Mouse (Mus musculus) forebrain, embryonic 14.5 days (tissue): ENCODE data around the gene Pde1a. TPM values are rescaled to one million over a fixed set of nuclear protein-coding genes. Genes with fewer than 3 reads are reported as not detected.

Source experiments
- ATAC-seq: fragments of 200-750 bp; cut with Nextera tagmentation; 2 replicates; pipeline ENCODE4 v1.8.0; 2017; ENCODE audit warnings: mild to moderate bottlenecking, moderate library complexity
- DNase-seq: peaks from one replicate; pipeline ENCODE4 v3.0.0-alpha.2; 2015; ENCODE audit warnings: low spot score
- H3K27ac ChIP-seq: fragments of 300-500 bp; sonication (generic); 2 replicates; pipeline ENCODE4 v1.5.1; 2014; ENCODE audit warnings: low read depth, mild to moderate bottlenecking, control low read depth, low read length, moderate library complexity
- H3K27me3 ChIP-seq: fragments of 300-500 bp; sonication (generic); replicated peaks from 2 replicates; pipeline ENCODE4 v1.6.1; 2014; ENCODE audit warnings: low read length, control low read depth, mixed read lengths; ENCODE audit not compliant: control insufficient read depth, insufficient read depth
- H3K36me3 ChIP-seq: fragments of 300-500 bp; sonication (generic); 2 replicates; pipeline ENCODE4 v1.6.1; 2014; ENCODE audit warnings: low read length, control low read depth; ENCODE audit not compliant: control insufficient read depth, insufficient read depth
- H3K4me1 ChIP-seq: fragments of 300-500 bp; sonication (generic); 2 replicates; pipeline ENCODE4 v1.6.1; 2014; ENCODE audit warnings: antibody characterized with exemption, low read length, control low read depth; ENCODE audit not compliant: control insufficient read depth, insufficient read depth
- H3K4me2 ChIP-seq: fragments of 300-500 bp; sonication (generic); 2 replicates; pipeline ENCODE4 v1.6.1; 2014; ENCODE audit warnings: mild to moderate bottlenecking, control low read depth, low read length
- H3K4me3 ChIP-seq: fragments of 300-500 bp; sonication (generic); 2 replicates; pipeline ENCODE4 v1.5.1; 2014; ENCODE audit warnings: low read depth, low read length, control low read depth
- H3K9ac ChIP-seq: fragments of 300-500 bp; sonication (generic); 2 replicates; pipeline ENCODE4 v1.6.1; 2014; ENCODE audit warnings: mild to moderate bottlenecking, low read length, control low read depth, moderate library complexity
- H3K9me3 ChIP-seq: fragments of 300-500 bp; sonication (generic); replicated peaks from 2 replicates; pipeline ENCODE4 v1.6.1; 2016; ENCODE audit warnings: low read length, control low read depth, mixed read lengths; ENCODE audit not compliant: control insufficient read depth
- WGBS: fragments of 180-500 bp; shearing (Covaris S2); extraction: QIAGEN DNeasy Blood & Tissue Kit; methylation state at CpG from one replicate; pipeline ENCODE4 v1.1.7; 2014; 5-methylcytosine and 5-hydroxymethylcytosine counted together
- polyA plus RNA-seq: library from polyadenylated mRNA; unstranded; fragments of >200 nt; fragmentation: Nextera tagmentation; extraction: Ambion mirVana; gene quantifications from 2 replicates; pipeline ENCODE4 v1.2.1, GENCODE M21; 2014

The Pde1a gene
- polyA plus RNA-seq, 1 experiment from 2014 or later, result 10.5 TPM

- Histone ChIP-seq H3K27ac (no peak overlapping the region), H3K27me3 (no peaks in the 10 kb centered on the region), H3K4me3 (no peak overlapping the region), H3K4me1 (no peaks in the 10 kb centered on the region), H3K4me2 (no peak overlapping the region), H3K36me3 (no peaks in the 10 kb centered on the region), H3K9me3 (no peaks in the 10 kb centered on the region), H3K9ac (no peak overlapping the region)
- ATAC-seq (no peak), DNase-seq (no peak)
- 89% methylated on average over 1 of the region's 1 CpGs for WGBS
Measured at GRCm38 (mm10) chr2:80025597-80025996, 103.7 kb downstream of the Pde1a start.

GRCm38 (mm10) chr2:80025038-80025437, 104.2 kb downstream of the Pde1a start:
- Histone ChIP-seq H3K9ac (no peak overlapping the region), H3K27ac (no peak overlapping the region), H3K9me3 (no peaks in the 10 kb centered on the region), H3K27me3 (no peaks in the 10 kb centered on the region), H3K4me3 (no peak overlapping the region), H3K36me3 (no peaks in the 10 kb centered on the region), H3K4me2 (no peak overlapping the region), H3K4me1 (no peaks in the 10 kb centered on the region)
- DNase-seq, result no peak
- ATAC-seq, result no peak
- WGBS, result 90% methylated on average over 1 of the region's 1 CpGs

DNA sequence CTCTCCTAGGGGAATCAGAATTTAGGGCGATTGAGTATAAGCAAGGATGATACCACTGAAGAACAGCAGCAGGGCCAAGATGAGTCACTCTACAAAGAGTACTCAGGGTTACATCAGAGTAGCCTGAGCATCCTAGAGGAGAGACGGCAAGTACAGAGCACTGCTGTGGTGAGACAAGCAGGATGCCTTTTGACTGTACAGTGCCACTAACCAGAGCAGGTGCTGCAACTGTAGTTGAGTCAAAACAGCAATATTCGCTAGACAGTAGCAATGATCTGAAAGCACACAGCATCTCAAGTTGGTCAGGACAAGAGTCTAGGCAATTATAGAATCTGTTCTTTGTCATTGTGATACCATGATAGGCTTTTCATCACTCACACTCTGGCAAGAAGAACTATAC, 115.1 kb downstream of the Pde1a start:
- WGBS, result 93% methylated on average over 3 of the region's 3 CpGs
- H3K27ac ChIP-seq, result no peak overlapping the region
- H3K4me1 ChIP-seq, result no peaks in the 10 kb centered on the region

GRCm38 (mm10) chr2:80013060-80013459, 116.2 kb downstream of the Pde1a start:
- 0 out of 2 replicates have a peak, but pooled peaks have one; percentile 40 for ATAC-seq
- Histone ChIP-seq H3K4me3 (no peak overlapping the region), H3K36me3 (no peaks in the 10 kb centered on the region), H3K4me2 (no peak overlapping the region), H3K27ac (no peak overlapping the region), H3K27me3 (no peaks in the 10 kb centered on the region), H3K4me1 (no peaks in the 10 kb centered on the region), H3K9ac (no peak overlapping the region), H3K9me3 (no peaks in the 10 kb centered on the region)
- peak; percentile 46 for DNase-seq
- WGBS, result 64% methylated on average over 4 of the region's 4 CpGs

More for the DNA sequence above, 115.1 kb downstream of the Pde1a start:
- no peak overlapping the region for H3K4me2 ChIP-seq
- no peaks in the 10 kb centered on the region for H3K36me3 ChIP-seq
- H3K27me3 ChIP-seq, result no peaks in the 10 kb centered on the region
- no peak overlapping the region for H3K9ac ChIP-seq
- ATAC-seq, result no peak
- no peak overlapping the region for H3K4me3 ChIP-seq
- no peak for DNase-seq
- H3K9me3 ChIP-seq, result no peaks in the 10 kb centered on the region

- no peaks in the 10 kb centered on the region for H3K9me3 ChIP-seq
- H3K4me2 ChIP-seq, result no peak overlapping the region
- H3K27me3 ChIP-seq, result no peaks in the 10 kb centered on the region
- H3K4me3 ChIP-seq, result no peak overlapping the region
- H3K36me3 ChIP-seq, result no peaks in the 10 kb centered on the region
- H3K4me1 ChIP-seq, result no peaks in the 10 kb centered on the region
- no peak overlapping the region for H3K9ac ChIP-seq
- 86% methylated on average over 3 of the region's 3 CpGs for WGBS
- DNase-seq (no peak), ATAC-seq (no peak)
- no peak overlapping the region for H3K27ac ChIP-seq
Measured at GRCm38 (mm10) chr2:79999168-79999567, 130.1 kb downstream of the Pde1a start.

GRCm38 (mm10) chr2:79998460-79998859, 130.8 kb downstream of the Pde1a start:
- Histone ChIP-seq H3K36me3 (no peaks in the 10 kb centered on the region), H3K27me3 (no peaks in the 10 kb centered on the region), H3K4me3 (no peak overlapping the region), H3K4me2 (no peak overlapping the region), H3K9ac (no peak overlapping the region), H3K9me3 (no peaks in the 10 kb centered on the region), H3K4me1 (no peaks in the 10 kb centered on the region), H3K27ac (no peak overlapping the region)
- 90% methylated on average over 2 of the region's 2 CpGs for WGBS
- ATAC-seq (no peak), DNase-seq (no peak)

- ATAC-seq, result no peak
- 75% methylated on average over 6 of the region's 6 CpGs for WGBS
Measured at GRCm38 (mm10) chr2:79991642-79992041, 137.6 kb downstream of the Pde1a start.

GRCm38 (mm10) chr2:79983778-79984177, 145.5 kb downstream of the Pde1a start:
- 90% methylated on average over 4 of the region's 4 CpGs for WGBS
- no peak overlapping the region for H3K4me2 ChIP-seq

More at GRCm38 (mm10) chr2:79991642-79992041, 137.6 kb downstream of the Pde1a start:
- Histone ChIP-seq H3K27me3 (no peaks in the 10 kb centered on the region), H3K4me2 (no peak overlapping the region), H3K9ac (no peak overlapping the region), H3K4me3 (no peak overlapping the region), H3K9me3 (no peaks in the 10 kb centered on the region), H3K36me3 (no peaks in the 10 kb centered on the region), H3K27ac (no peak overlapping the region), H3K4me1 (no peaks in the 10 kb centered on the region)
- no peak for DNase-seq

DNA sequence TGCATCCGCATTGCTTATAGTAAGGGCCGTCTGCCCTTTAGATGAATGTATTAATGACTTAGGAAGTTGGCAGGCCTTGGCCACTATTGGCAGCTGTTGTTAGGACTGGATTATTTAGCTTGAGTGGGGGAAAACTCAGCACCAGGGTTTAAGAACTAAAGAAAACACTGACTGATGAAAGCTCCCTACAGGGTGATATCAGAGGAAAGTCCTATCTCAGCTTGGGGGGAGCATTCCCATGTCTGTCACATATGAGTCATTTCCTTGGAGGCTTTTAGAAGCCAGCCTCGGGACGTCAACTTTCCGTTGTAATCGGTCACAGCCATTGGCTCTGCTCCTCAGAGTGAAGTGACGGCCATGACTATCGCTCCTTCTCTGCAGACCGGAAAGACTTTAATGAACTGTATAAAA, 146.0 kb downstream of the Pde1a start:
- no peaks in the 10 kb centered on the region for H3K9me3 ChIP-seq
- H3K4me3 ChIP-seq, result no peak overlapping the region
- no peaks in the 10 kb centered on the region for H3K4me1 ChIP-seq
- no peaks in the 10 kb centered on the region for H3K27me3 ChIP-seq
- H3K27ac ChIP-seq, result no peak overlapping the region
- WGBS, result 59% methylated on average over 9 of the region's 9 CpGs
- H3K4me2 ChIP-seq, result no peak overlapping the region
- no peaks in the 10 kb centered on the region for H3K36me3 ChIP-seq
- peak; percentile 67 for DNase-seq
- peak; percentile 79 for ATAC-seq
- H3K9ac ChIP-seq, result no peak overlapping the region

More at GRCm38 (mm10) chr2:79983778-79984177, 145.5 kb downstream of the Pde1a start:
- Histone ChIP-seq H3K4me1 (no peaks in the 10 kb centered on the region), H3K36me3 (no peaks in the 10 kb centered on the region), H3K9me3 (no peaks in the 10 kb centered on the region), H3K9ac (no peak overlapping the region), H3K27ac (no peak overlapping the region), H3K4me3 (no peak overlapping the region), H3K27me3 (no peaks in the 10 kb centered on the region)
- DNase-seq, result no peak
- no peak for ATAC-seq
